ENCODE assay signal across 23 mouse cellular contexts in the genomic region with DNA sequence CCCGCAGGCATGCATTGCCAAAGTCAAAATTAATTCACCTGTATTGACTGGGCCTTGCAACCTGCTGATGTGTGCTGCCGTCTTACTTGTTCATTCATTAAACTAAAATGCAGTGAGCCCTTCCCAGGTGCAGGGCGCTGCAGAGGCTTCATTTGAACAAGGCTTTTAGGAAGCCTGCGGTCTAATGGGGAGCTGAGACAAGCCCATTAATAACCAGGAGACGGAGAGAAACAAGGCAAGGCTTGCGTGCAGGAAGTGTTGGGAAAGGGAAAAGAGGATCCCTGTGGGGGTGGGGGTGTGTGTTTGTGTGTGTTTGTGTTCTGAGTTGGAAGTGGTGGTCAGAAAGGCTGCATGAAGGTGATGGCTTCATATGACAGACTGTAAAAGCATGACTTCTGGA.
"Had no signal": no experiment of that assay in that cellular context is flagged by ENCODE, and none has a peak within 500 bp of the region (broad histone marks: within the 10 kb centered on the region; RNA-seq: fewer than 3 reads in every experiment).

No protein-coding gene starts in this region.

- H3K9ac ChIP-seq: intestine, embryonic 15.5 days; limb, embryonic 12.5 days; liver, embryonic 13.5 days; liver, embryonic 15.5 days had no signal

- H3K9me3 ChIP-seq: intestine, embryonic 15.5 days; limb, embryonic 10.5 days; limb, embryonic 12.5 days; liver, embryonic 13.5 days; liver, embryonic 15.5 days had no signal

- DNase-seq: gastrocnemius, adult 2 months; gastrocnemius, postnatal 10 days; gastrocnemius, postnatal 25 days; heart, adult 2 months; heart, postnatal 10 days; heart, postnatal 4 days; kidney, adult 18-20 months; kidney, adult 8-10 months; kidney, postnatal 10 days; kidney, postnatal 25 days; kidney, postnatal 4 days; liver; liver, embryonic 13.5 days had no signal

- ATAC-seq: inflammation-experienced regulatory T-cells, adult 6 months; intestine, embryonic 15.5 days; intestine, postnatal 0 days had no signal

- H3K4me2 ChIP-seq: heart, embryonic 11.5 days; intestine, embryonic 15.5 days; limb, embryonic 12.5 days; liver, embryonic 11.5 days; liver, embryonic 13.5 days; liver, embryonic 15.5 days had no signal

- H3K27ac ChIP-seq: gastrocnemius, adult 2 months; heart, adult 2 months; intestine, embryonic 15.5 days; layer of hippocampus, adult 2 months; left cerebral cortex, adult 2 months; limb, embryonic 10.5 days; limb, embryonic 12.5 days; liver, embryonic 13.5 days; liver, embryonic 15.5 days had no signal

- H3K36me3 ChIP-seq: intestine, embryonic 15.5 days; limb, embryonic 10.5 days; limb, embryonic 12.5 days; liver, embryonic 13.5 days; liver, embryonic 15.5 days had no signal

- H3K27me3 ChIP-seq: liver, embryonic 13.5 days had no signal

- H3K4me1 ChIP-seq: liver, embryonic 13.5 days; liver, embryonic 15.5 days had no signal

- H3K4me3 ChIP-seq: gastrocnemius, adult 2 months; heart, adult 2 months; intestine, embryonic 15.5 days; layer of hippocampus, adult 2 months; left cerebral cortex, adult 2 months; limb, embryonic 10.5 days; limb, embryonic 12.5 days; liver, embryonic 13.5 days; liver, embryonic 15.5 days had no signal
